Mouse (Mus musculus): Measurements from ENCODE around the gene Igf2bp2. TPM values are rescaled to one million over a fixed set of nuclear protein-coding genes. Genes with fewer than 3 reads are reported as not detected.

Igf2bp2 gene
- 10 to 100 TPM in 1 of 2 experiments, 1 to 10 TPM in 1; 7.3 to 10.9 TPM for total RNA-seq (2021)
- long read RNA-seq, experiment 1, partial matches to known transcripts = 2 of 4 reads
- long read RNA-seq, experiment 1, other reads (novel, unspliced or antisense) = 0 of 4 reads
- long read RNA-seq, experiment 2, partial matches to known transcripts = 0 of 4 reads
- long read RNA-seq, experiment 2, other reads (novel, unspliced or antisense) = 0 of 4 reads

DNA sequence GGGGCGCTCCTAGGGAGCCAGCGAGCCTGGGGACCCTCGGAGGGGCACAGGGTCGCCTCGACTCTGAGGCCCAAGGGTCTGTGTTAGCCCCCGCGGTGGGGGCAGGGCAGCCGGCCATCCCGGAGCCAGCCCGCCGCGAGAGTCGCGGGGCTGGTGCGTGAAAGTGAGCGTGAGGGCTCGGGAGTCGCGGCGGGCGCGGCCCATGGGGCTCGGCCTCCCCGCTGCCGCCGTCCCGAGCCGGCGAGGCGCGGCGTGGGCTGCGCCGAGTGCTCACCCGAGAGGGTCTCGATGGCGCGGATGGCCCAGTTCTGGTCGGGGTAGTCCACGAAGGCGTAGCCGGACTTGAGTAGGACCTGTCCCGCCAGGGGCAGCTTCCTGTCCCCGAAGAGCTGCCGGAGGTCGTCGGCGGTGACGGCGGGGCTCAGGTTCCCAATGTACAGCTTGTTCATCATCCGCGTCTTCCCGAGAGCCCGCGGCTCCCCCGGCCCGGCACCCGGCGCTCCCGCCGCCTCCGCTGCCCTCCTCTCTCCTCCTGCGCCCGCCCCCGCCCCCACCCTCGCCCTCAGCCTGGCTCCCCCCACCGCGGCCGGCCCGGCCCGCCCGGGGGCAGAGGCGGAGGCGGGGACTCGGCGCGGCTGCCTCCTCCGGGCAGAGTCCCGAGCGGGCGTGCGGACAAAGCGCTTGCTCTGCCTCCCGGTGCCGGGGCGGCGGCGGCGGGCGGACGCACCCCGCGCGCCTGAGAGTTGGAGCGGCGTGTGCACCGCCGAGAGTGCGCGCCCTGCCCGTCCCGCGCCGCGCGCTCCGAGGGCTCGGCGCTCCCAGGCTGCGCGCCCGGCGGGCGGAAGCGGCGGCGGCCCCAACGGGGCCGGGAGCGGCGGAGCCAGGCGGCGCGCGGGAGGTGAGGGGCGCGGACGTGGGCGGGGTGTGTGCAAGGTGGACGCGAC is at the start of gene Igf2bp2:
TSS of gene Igf2bp2 (minus strand) at position 788 of the 944 bp plus-strand sequence.
- peak; percentile 85 to 88 for DNase-seq

DNA sequence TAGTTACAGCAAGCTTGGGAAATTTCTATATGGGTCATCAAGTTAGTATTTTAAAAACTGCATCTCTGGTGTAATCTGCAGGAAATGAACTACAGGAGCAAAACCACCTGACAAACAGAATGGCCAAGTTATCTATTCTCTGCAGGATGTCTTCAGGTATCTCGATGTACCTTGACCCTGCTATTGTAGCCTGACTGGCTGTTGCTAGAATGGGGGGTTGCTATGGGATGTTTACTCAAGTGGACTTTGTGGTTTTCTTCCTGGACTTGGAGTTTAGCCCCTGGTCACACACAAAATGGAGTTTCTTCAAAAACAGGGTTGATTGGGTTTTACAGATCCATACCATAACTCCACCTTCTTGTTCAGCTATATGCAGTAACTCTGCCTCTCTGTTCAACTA is 40.4 kb upstream of the Igf2bp2 start:
- no peak for DNase-seq

- DNase-seq = no peak
Measured at GRCm38 (mm10) chr16:22201858-22202257, 38.8 kb upstream of the Igf2bp2 start.

- DNase-seq = no peak
Measured at GRCm38 (mm10) chr16:22200476-22200875, 37.4 kb upstream of the Igf2bp2 start.

GRCm38 (mm10) chr16:22187366-22187765 is 24.3 kb upstream of the Igf2bp2 start:
- DNase-seq = no peak

GRCm38 (mm10) chr16:22185411-22185810 is 22.3 kb upstream of the Igf2bp2 start:
- DNase-seq = no peak

DNA sequence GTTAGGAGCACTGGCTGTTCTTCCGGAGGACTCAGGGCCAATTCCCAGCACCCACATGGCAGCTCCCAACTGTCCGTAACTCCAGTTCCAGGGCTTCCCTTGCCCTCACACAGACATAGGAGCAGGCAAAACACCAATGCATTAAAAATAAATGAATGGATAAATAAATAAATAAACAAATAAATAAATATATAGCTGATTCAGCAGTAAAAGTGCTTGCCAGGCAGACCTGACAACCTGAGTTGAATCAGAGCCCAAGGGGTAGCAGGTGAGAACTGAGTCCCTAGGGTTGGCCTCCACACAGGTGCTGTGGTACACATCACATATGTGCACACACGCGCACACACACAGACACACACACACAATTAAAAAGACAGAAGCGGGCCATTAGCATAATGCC is 21.0 kb upstream of the Igf2bp2 start:
- no peak for DNase-seq

- peak in 1 of 2 experiments; percentile 15 for DNase-seq
Measured at GRCm38 (mm10) chr16:22182286-22182685, 19.2 kb upstream of the Igf2bp2 start.

GRCm38 (mm10) chr16:22178793-22179192 is 15.7 kb upstream of the Igf2bp2 start:
- DNase-seq = no peak

- DNase-seq = no peak
Measured at GRCm38 (mm10) chr16:22177999-22178398, 14.9 kb upstream of the Igf2bp2 start.

- no peak for DNase-seq
Measured at GRCm38 (mm10) chr16:22168731-22169130, 5.6 kb upstream of the Igf2bp2 start.

DNA sequence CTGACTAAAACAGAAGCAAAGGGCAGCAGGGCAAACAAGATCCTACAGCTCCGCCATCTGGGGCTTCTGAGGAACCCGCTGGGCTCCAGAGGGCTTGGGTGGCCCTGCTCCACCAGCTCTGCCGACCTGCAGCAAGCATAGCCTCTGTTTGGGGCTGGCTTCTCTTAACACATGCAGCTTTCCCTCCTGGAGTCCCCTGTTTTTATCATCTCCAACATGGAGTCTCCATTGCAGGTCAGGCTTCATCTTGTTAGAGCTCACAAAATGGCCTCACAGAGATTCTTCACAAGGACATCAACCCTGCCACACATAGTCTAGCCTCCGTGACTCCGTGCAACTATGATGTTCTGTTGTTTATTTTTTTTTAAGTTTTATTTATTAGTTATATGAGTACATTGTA is 2.5 kb upstream of the Igf2bp2 start:
- DNase-seq = no peak

DNA sequence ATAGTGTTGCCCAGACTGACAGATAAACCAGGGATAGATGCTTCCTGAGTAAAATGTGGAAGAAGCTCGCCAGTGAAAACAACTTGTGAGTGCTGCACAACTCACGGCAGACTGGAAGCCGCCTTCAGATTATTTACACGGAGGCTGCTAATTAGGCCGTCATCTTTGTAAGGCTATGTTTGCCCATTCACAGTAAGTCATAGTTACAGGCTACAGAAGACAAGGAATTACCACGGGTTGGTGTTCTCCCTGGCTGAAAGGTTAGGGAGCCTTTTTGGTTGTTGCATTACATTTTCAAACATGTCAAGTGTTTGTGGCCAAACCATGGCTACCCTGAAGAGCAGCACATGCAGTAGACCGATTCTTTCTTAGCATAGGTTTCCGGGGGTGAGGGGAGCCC is 1.3 kb upstream of the Igf2bp2 start:
- no peak for DNase-seq

DNA sequence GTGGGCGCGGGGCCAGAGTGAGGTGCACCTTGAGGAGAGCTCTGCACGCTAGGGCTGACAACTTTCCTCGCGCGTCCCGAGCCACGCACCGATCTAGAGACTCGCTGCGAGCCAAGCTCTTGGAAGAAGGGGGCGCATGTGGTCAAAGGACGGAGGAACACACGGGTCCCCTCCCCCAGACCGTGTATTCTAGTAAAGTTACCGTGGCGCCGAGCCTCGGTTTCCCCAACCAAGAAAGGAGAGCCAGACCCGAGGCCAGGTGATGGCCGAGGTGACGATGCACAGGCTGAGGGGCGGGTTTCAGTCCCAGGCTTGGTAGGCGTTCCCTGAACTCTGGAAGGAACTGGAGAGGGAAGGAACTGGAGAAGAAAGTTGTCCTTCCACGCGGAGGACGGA is 355 bp upstream of the Igf2bp2 start:
- DNase-seq = peak in 1 of 2 experiments; percentile 38

DNA sequence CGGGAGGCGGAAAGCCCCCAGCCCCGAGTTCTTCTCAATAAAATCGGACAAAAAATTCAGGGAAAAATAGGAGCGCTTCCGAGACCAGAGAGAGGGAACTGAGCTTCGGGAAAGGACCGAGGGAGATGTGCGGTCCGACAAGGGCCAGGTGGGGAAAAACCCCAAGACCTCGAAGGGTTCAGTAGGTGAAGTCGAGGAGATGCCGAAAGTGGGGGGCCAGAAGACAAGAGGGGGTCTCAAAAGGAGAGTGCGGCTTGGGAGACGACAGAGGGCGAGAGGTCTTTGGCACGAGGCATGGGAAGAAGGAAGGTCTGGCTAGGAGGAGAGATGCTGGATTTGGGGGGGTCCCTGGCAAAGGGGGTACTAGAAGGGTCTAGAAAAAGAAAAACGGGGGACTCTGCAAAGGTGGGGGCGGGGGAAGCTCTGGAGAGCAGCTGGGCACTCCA is 1.0 kb downstream of the Igf2bp2 start:
- peak; percentile 13 for DNase-seq

DNA sequence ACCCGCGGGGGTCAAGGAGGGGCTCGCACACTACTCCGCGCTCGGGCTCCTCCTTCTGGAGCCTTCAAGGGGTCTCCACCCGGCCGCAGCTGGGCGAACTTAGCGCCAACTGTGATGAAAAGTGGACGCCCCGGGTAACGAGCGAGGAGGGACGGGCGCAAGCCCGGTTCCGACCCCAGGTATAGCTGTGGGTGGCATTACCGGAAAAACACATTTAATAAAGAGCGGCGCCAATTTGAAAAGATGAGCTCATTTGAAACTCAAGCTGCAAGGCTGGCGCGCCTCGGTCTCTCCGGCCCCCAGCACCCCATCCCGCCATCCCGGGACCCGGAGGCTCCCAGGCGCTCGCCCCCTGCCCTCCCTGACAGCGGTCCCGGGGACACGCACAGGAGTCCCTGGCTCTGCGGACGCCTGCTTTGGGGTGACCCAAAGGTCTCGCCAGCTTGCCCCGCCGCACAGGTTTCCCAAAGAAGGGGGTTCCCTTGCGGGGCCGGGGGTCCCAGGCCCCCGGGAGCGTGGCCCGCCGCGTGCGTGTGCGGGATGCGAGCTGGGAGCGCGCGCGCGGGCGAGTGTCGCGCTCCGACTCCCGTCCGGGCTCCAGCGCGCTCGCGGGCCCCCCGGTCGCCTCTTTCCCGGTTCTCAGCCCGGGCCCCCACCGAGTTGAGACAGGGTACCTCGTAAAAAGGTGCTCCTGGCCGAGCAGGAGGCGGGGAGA is 1.6 kb downstream of the Igf2bp2 start:
- DNase-seq = peak; percentile 25 to 51

DNA sequence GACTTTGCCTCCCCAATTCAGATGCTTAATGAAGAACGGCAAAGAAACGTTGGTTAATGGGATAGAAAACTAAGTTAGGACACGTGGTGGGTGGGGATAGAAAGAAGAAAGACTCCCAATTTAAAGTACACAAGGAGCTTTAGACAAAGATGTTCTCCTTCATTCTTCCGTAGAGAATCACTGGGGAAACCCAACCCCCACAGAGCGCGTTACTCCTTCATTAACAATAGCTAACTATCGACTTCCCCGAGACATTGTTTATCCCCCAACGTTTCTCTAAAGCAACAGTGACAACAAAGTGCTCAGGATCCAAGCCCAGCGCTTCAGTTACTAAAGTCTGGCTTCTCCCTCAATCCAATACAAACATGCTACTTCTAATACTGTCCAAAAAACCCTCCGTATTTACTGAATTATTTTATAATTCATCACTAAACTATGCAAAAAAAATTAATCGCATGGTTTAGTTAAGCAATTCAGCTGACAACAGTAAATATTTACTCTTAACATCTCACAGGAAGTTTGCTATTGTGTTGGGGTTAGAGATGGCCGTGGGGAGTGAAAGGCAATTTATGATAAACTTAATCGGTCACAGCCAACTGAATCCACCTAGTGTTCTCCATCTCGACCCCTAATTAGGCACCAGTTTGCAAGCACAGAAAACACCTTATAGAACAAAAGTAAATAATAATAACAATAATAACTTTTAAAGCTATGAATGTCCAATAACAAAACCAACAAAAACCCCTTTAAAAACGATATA is 2.5 kb downstream of the Igf2bp2 start:
- DNase-seq = no peak

DNA sequence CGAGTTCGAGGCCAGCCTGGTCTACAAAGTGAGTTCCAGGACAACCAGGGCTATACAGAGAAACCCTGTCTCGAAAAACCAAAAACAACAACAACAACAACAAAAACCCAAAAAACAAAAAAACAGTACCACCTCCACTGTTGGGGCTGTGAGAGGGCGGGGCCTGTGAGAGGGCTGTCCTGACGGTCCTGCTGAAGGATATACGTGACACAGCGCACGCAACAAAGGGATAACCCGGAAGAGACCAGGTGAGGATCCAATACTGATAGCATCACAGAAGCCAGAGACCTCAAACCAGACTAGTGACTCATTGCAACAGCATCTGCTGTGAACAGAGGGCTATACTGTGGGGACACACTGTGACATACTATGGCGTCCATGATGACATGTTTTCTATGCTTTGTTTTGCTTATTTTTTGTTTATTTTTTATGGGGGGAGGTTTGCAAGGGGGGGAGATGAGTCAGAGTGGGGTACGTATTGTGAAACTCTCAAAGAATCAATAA is 10.1 kb downstream of the Igf2bp2 start:
- no peak for DNase-seq

- DNase-seq = peak in 1 of 2 experiments; percentile 9
Measured at GRCm38 (mm10) chr16:22151706-22152315, 11.3 kb downstream of the Igf2bp2 start.

GRCm38 (mm10) chr16:22150421-22150820 is 12.7 kb downstream of the Igf2bp2 start:
- peak in 1 of 2 experiments; percentile 16 for DNase-seq

GRCm38 (mm10) chr16:22149659-22150345 is 13.3 kb downstream of the Igf2bp2 start:
- DNase-seq = no peak

Data from adrenal gland, postnatal 36 days (tissue).